Mouse (Mus musculus) cerebellum, adult 9-11 months (tissue): ENCODE data around the gene Gm4353.
A peak's percentile ranks its signal among the peaks of the same experiment; 100 is the strongest.
"Not testable (repeated sequence)": the region's sequence is repeated elsewhere in the genome, so short reads cannot be mapped to it uniquely, and the experiment has no call there.

Experiments used
- DNase-seq: peaks from one replicate; pipeline ENCODE4 v3.0.0; 2022

The Gm4353 gene

DNA sequence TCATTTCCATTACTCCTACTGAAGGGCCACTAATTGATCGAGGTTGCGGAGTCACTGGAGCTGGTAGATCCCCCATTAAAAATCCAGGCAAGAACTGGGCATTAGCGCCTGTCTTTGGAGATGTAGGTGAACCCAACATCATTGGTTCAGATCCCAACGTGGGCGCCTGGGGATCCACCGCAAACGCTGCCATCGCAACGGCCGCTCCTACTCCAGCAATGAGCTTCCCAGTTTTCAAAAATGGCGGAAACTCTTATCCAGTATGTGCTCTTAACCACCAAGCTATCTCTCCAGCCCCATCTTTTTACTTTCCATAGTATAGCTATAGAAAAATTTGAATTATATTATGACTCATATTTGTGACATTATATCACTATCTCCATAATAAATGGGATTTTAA is at the start of gene Gm4353:
TSS of gene Gm4353 (minus strand) at position 270 of the 400 bp plus-strand sequence.
- DNase-seq = not testable (repeated sequence)

DNA sequence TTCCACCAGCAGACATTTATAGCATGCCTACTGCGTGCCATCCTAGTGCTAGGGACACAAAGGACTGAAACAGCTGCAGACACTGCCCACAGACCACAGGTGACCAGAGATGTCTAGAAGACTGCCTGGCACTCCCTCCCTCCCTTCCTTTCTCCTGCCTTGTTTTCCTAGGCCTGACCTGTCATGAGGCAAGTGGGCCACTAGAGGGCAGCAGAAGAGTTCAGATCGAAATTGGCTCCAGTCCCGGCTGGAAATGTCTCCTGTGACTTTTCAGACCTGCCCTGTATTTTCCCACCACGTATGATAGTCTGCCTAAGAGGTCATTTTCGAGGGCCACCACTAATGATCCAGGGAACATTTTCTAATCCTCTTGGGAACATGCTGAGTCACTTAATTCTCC is 47.6 kb upstream of the Gm4353 start:
- DNase-seq = peak; percentile 64

GRCm38 (mm10) chr7:116131390-116131789 is 47.0 kb upstream of the Gm4353 start:
- DNase-seq = peak; percentile 8

DNA sequence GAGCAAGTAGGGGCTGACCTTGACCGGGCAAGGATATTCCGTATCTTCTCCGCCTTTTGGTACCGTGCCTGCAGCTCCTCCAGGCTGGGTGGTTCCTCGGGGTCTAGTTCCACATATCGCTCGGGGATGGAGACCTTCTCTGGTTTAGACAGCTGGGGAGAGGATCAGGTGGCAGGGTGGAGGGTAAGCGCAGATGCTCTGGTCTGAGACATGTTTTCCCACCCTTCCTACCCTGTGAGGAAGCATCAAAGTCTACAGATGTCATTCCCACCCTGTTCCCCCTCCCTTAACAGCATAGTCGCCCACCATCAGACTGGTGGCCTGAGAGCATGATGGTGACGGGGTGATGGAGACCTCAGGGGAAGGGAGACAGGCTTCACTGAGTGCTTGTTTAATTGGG is 44.9 kb upstream of the Gm4353 start:
- no peak for DNase-seq

DNA sequence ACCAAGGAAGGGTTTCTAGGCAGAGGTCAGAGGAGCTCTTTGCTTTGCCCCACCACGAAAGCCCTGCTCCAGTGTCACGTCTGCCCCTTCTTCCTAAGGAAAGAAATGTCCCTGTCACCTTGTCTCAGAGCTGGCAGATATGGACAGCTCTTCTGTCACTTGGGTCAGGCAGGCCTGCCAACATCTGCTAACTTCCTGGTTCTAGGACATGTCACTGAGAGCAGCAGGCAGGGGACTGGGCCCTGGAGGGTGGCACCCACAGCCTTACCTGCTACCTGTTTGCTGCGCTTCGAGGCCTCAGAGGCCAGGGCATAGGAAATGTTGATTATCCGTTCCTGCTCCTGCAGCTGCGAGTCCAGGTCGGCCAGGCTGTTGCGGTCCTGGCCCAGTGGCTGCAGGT is 43.9 kb upstream of the Gm4353 start:
- no peak for DNase-seq

DNA sequence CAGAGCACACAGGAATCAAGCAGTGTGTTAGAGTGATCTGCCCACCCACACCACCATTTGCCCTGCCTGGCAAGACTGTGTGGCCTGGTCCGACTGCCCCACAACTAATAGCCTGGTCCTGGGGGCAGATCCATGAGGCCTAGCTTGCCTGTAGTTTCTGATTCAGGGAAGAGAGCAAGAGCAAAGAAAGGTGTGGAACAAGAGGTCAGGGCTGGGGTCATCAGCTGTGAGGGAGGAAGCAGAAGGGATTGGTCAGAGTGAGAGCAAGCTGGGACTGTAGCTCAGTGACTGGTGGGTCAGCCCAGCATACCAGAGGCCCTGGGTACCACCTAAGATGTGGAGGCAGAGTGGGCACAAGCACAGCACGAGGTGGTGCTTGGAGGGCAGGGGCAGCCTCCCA is 42.6 kb upstream of the Gm4353 start:
- DNase-seq = no peak

DNA sequence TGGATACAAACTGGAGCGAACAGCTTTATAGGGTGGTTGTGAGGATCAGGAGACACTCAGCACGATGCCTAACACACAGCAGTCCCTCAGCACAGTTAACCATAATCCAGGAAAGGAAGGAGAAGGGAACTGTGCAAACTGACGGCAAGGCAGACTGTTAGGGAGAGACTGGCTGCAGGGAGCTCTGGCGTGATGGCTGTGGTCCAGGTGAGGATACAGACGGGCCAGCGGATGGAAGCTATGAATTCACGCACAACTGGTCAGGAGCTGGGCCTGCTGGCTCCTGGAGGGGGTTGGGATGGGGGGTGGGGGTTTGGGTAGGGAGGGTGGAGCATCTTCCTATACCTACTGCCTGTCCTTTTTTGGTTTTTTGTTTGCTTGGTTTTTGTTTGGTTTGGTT is 41.2 kb upstream of the Gm4353 start:
- DNase-seq = no peak

- no peak for DNase-seq
Measured at GRCm38 (mm10) chr7:116124057-116124456, 39.6 kb upstream of the Gm4353 start.

DNA sequence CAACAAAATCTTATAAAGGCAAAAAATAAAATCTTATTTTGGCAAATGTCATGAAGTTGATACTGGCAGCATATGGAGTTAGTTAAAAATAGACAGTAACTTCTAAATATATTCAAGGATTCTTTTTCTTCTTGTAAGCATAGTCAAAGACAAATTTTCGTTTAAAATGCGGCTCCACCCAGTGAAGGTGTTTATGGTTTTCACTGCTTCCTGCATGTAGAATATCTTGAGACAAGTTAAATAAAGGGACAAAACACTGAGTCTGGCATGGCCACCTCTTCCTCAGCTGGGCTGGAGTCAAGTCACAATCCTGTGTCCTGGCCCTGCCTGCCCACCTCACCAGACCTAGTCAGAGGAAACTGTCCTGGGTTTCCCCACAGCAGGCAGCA is 39.2 kb upstream of the Gm4353 start:
- no peak for DNase-seq

GRCm38 (mm10) chr7:116122981-116123596 is 38.7 kb upstream of the Gm4353 start:
- DNase-seq = no peak

- DNase-seq = no peak
Measured at GRCm38 (mm10) chr7:116121202-116121601, 36.8 kb upstream of the Gm4353 start.

- no peak for DNase-seq
Measured at GRCm38 (mm10) chr7:116120737-116121136, 36.3 kb upstream of the Gm4353 start.

DNA sequence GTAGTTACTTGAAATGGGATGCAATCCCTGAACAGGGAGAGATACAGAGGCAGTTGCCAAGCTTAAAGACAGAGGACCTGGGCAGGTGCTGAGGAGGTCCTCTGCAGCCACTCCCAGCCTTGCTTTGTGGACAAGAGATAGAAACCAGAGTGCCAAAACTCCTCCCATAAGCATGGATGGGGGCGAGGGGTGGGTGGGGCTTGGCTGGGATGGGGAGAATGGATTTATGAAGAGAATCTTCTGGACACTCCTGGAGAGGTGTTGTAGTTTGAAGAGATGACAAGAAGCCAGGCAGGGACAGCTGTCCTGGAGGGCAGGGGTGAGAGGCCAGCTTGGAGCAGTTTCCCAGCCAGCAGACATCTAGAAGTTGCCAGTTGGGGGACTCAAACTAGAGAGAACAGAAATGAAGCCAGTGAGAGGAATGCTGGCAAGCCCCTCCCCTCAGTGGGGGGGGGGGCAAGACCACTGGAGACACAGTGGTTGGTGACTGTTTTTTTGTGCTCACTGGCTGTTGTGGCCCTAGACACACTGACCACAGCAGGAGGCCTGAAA is 34.9 kb upstream of the Gm4353 start:
- DNase-seq = no peak

DNA sequence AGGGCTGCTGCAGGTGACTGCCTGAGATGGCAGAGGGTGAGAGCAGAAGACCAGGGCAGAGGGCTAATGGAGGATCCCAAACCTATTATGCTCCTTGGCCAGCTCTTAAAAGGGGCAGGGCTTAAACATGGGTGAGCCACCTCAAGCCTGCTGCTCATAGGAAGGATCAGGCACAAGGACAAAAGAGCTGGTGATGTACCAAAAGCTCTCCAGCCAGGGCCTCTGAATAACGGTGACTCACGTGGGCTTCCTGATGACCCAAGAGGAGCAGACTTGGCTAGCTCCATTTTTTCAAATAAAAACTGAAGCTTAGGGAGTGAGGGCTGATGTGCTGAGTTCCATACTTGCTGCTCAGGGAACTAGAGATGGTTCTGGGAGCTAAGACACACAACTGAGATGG is 31.6 kb upstream of the Gm4353 start:
- no peak for DNase-seq

GRCm38 (mm10) chr7:116115216-116115930 is 30.9 kb upstream of the Gm4353 start:
- DNase-seq = no peak

DNA sequence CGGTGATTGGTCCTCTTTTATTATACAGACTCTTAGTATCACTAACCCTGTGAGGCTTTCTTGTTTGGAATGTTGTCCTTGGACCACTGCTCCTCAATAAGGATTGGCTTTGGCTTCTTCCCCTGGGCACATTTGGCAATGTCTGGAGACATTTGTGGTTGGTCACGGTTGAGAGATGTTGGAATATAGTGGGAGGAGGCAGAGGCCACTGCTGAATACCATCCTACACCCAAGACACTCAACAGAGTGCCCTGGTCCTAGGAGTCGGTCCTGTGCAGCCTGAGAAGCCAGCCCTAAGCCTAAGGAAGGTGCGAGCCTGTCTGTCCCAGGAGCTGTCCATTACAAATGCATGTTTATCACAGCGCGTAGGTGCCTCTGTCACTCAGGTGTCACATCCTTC is 27.1 kb upstream of the Gm4353 start:
- no peak for DNase-seq

- no peak for DNase-seq
Measured at GRCm38 (mm10) chr7:116110661-116111060, 26.2 kb upstream of the Gm4353 start.

DNA sequence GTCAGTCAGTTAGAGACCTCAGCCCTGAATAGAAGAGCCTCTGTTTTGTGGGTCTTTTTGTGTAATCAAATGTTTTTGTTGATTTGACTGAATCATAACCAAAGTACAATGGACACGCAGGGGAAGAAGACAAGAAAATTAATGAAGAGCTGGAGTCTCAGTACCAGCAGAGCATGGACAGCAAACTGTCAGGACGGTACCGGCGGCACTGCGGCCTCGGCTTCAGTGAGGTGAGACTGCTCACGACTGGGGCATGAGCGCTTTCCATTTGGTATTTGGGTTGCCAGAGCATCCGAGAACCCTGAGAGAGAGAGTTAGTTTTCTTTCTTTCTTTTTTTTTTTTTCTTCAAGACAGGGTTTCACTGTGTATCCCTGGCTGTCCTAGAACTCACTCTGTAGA is 18.7 kb upstream of the Gm4353 start:
- no peak for DNase-seq

DNA sequence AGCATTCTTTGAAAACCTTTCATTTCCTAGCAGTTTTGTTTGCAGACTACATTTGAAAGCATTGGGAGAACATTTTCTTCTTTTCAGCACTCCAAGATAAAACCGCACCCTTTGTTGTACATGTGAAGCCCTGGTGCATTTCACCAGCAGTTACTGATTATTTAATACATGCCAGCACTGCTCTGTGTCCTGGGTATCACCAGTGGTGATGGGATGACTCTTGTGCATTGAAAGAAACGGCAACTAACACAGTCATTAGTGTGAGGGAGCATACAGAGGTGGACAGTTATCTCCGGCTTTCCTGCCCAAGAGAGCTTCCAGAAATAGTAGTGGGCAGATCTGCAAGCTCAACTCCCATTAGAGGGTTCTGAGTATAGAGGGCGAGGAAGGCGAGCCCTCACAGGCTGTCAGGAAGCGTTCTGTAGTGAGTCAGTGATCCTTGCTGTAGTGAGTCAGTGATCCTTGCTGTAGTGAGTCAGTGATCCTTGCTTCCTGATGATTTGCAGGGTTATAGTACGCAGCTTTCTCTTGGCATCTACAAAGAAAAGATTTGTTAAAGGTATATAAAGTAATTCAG is 15.6 kb upstream of the Gm4353 start:
- DNase-seq = no peak

GRCm38 (mm10) chr7:116093466-116093850 is 9.0 kb upstream of the Gm4353 start:
- no peak for DNase-seq

DNA sequence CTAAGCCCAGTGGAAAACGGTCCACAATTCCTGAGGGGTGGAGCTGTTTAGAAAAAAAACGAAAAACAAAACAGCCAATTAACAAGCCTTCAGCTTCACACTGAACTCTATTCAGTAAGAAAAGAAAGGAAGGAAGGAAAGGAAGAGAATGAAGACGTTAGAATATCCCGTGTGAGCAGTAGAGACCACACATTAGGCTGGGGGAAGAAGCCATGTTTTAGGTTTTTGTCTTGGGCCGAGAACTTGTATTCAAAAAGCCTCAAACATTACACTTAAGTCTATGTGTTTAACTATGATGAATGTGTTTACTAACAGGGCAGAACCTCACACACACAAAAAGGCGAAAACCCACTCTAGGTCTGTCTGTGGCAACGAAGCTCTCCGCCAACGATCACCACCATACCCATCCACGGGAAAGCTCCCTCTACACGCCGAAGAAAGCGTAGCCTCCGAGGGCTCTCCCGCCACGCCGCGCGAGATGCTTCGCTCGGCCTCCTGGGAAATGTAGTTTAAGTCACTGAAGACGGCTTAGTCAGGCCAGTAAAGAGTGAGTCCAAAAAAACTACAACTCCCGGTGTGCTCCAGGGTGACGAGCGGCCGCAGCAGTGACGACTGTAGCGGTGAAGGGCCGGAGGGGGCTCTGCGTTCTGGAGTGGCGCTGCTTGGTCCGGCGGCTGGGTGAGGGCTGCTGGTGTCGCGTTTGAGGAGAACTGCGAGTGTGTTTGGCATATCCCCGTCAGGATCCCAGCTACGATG is 8.5 kb upstream of the Gm4353 start:
- DNase-seq = peak; percentile 97

DNA sequence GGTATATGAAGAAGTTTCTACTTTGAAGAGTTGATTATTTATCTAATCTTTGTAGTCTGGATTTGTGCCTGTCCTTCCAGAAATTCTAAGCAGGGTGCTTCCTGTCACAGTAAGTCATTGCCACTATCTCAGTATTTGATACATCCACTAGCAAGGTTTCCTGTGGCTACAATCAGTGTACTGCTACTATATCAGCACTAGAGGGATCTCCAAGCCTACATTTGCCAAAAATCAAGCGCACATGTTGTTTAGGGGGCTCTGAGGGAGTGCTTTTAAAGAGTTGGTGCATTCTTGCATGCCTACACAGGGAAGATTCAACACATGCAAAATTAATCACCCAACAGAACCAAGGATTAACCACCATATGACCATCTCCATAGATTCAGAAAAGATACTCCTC is 23.7 kb downstream of the Gm4353 start:
- DNase-seq = no peak

GRCm38 (mm10) chr7:116040470-116041019 is 43.9 kb downstream of the Gm4353 start:
- DNase-seq = no peak
